Mouse (Mus musculus): Measurements from ENCODE around the gene Clybl. TPM values are rescaled to one million over a fixed set of nuclear protein-coding genes. Genes with fewer than 3 reads are reported as not detected.

Clybl gene
- polyA plus RNA-seq, 1 experiment from 2014 or later, result 28.8 TPM

- Histone ChIP-seq H3K4me2 (replicated peaks; ENCODE audit: low read depth) (no peak overlapping the region), H3K9ac (ENCODE audit: low read length) (no peak overlapping the region), H3K4me3 (ENCODE audit: low read depth, low read length) (no peak overlapping the region), H3K9me3 (ENCODE audit: control insufficient read depth, low read length) (no peaks in the 10 kb centered on the region), H3K27ac (replicated peaks) (no peak overlapping the region), H3K36me3 (ENCODE audit: control insufficient read depth, insufficient read depth, low read length) (no peaks in the 10 kb centered on the region), H3K27me3 (ENCODE audit: control insufficient read depth, insufficient read depth, low read length) (no peaks in the 10 kb centered on the region), H3K4me1 (replicated peaks; ENCODE audit: control insufficient read depth, insufficient read depth) (no peaks in the 10 kb centered on the region)
- TF ChIP-seq EP300 (optimal IDR thresholded peaks at IDR 0.05), result no peak
- TF ChIP-seq CTCF (IDR thresholded peaks at IDR 0.05; ENCODE audit: low read depth), result no peak
- 69% methylated on average over 22 of the region's 22 CpGs for WGBS
- no peak for ATAC-seq (ENCODE audit: low FRiP score, low TSS enrichment)
- no peak for DNase-seq (ENCODE audit: low spot score)
These were observed 45.4 kb downstream of the Clybl start for GRCm38 (mm10) chr14:122226666-122227453.

GRCm38 (mm10) chr14:122227454-122227951 lies 46.0 kb downstream of the Clybl start:
- ATAC-seq (ENCODE audit: low FRiP score, low TSS enrichment) (no peak), DNase-seq (ENCODE audit: low spot score) (no peak)
- H3K4me1 ChIP-seq (replicated peaks; ENCODE audit: control insufficient read depth, insufficient read depth), result no peaks in the 10 kb centered on the region
- H3K4me2 ChIP-seq (replicated peaks; ENCODE audit: low read depth), result no peak overlapping the region
- no peak overlapping the region for H3K27ac ChIP-seq (replicated peaks)
- no peak overlapping the region for H3K4me3 ChIP-seq (ENCODE audit: low read depth, low read length)
- H3K27me3 ChIP-seq (ENCODE audit: control insufficient read depth, insufficient read depth, low read length), result no peaks in the 10 kb centered on the region
- WGBS, result 54% methylated on average over 14 of the region's 14 CpGs
- H3K9ac ChIP-seq (ENCODE audit: low read length), result no peak overlapping the region
- H3K9me3 ChIP-seq (ENCODE audit: control insufficient read depth, low read length), result no peaks in the 10 kb centered on the region
- TF ChIP-seq EP300 (optimal IDR thresholded peaks at IDR 0.05), result no peak
- no peak for TF ChIP-seq CTCF (IDR thresholded peaks at IDR 0.05; ENCODE audit: low read depth)
- H3K36me3 ChIP-seq (ENCODE audit: control insufficient read depth, insufficient read depth, low read length), result no peaks in the 10 kb centered on the region

- Histone ChIP-seq H3K27ac (replicated peaks) (no peak overlapping the region), H3K9me3 (ENCODE audit: control insufficient read depth, low read length) (no peaks in the 10 kb centered on the region), H3K9ac (ENCODE audit: low read length) (no peak overlapping the region), H3K27me3 (ENCODE audit: control insufficient read depth, insufficient read depth, low read length) (no peaks in the 10 kb centered on the region), H3K4me3 (ENCODE audit: low read depth, low read length) (no peak overlapping the region), H3K4me1 (replicated peaks; ENCODE audit: control insufficient read depth, insufficient read depth) (no peaks in the 10 kb centered on the region), H3K36me3 (ENCODE audit: control insufficient read depth, insufficient read depth, low read length) (no peaks in the 10 kb centered on the region), H3K4me2 (replicated peaks; ENCODE audit: low read depth) (no peak overlapping the region)
- 48% methylated on average over 23 of the region's 23 CpGs for WGBS
- DNase-seq (ENCODE audit: low spot score) (no peak), ATAC-seq (ENCODE audit: low FRiP score, low TSS enrichment) (no peak)
- TF ChIP-seq EP300 (optimal IDR thresholded peaks at IDR 0.05), result no peak
- no peak for TF ChIP-seq CTCF (IDR thresholded peaks at IDR 0.05; ENCODE audit: low read depth)
These were observed 47.5 kb downstream of the Clybl start for GRCm38 (mm10) chr14:122228816-122229551.

- DNase-seq (ENCODE audit: low spot score) (no peak), ATAC-seq (ENCODE audit: low FRiP score, low TSS enrichment) (no peak)
- H3K4me1 ChIP-seq (replicated peaks; ENCODE audit: control insufficient read depth, insufficient read depth), result no peaks in the 10 kb centered on the region
- no peak for TF ChIP-seq EP300 (optimal IDR thresholded peaks at IDR 0.05)
- TF ChIP-seq CTCF (IDR thresholded peaks at IDR 0.05; ENCODE audit: low read depth), result no peak
- no peaks in the 10 kb centered on the region for H3K36me3 ChIP-seq (ENCODE audit: control insufficient read depth, insufficient read depth, low read length)
- no peak overlapping the region for H3K9ac ChIP-seq (ENCODE audit: low read length)
- H3K4me3 ChIP-seq (ENCODE audit: low read depth, low read length), result no peak overlapping the region
- H3K27ac ChIP-seq (replicated peaks), result no peak overlapping the region
- H3K9me3 ChIP-seq (ENCODE audit: control insufficient read depth, low read length), result no peaks in the 10 kb centered on the region
- H3K27me3 ChIP-seq (ENCODE audit: control insufficient read depth, insufficient read depth, low read length), result no peaks in the 10 kb centered on the region
- no peak overlapping the region for H3K4me2 ChIP-seq (replicated peaks; ENCODE audit: low read depth)
- 88% methylated on average over 5 of the region's 5 CpGs for WGBS
These were observed 48.5 kb downstream of the Clybl start for GRCm38 (mm10) chr14:122229988-122230387.

GRCm38 (mm10) chr14:122230621-122231025 lies 49.1 kb downstream of the Clybl start:
- TF ChIP-seq CTCF (IDR thresholded peaks at IDR 0.05; ENCODE audit: low read depth) (no peak), EP300 (optimal IDR thresholded peaks at IDR 0.05) (no peak)
- no peak for ATAC-seq (ENCODE audit: low FRiP score, low TSS enrichment)
- H3K9ac ChIP-seq (ENCODE audit: low read length), result no peak overlapping the region
- H3K4me3 ChIP-seq (ENCODE audit: low read depth, low read length), result no peak overlapping the region
- no peaks in the 10 kb centered on the region for H3K9me3 ChIP-seq (ENCODE audit: control insufficient read depth, low read length)
- no peaks in the 10 kb centered on the region for H3K27me3 ChIP-seq (ENCODE audit: control insufficient read depth, insufficient read depth, low read length)
- 57% methylated on average over 14 of the region's 14 CpGs for WGBS
- H3K27ac ChIP-seq (replicated peaks), result no peak overlapping the region
- H3K36me3 ChIP-seq (ENCODE audit: control insufficient read depth, insufficient read depth, low read length), result no peaks in the 10 kb centered on the region
- H3K4me1 ChIP-seq (replicated peaks; ENCODE audit: control insufficient read depth, insufficient read depth), result no peaks in the 10 kb centered on the region
- H3K4me2 ChIP-seq (replicated peaks; ENCODE audit: low read depth), result no peak overlapping the region
- DNase-seq (ENCODE audit: low spot score), result no peak

- H3K4me3 ChIP-seq (ENCODE audit: low read depth, low read length), result no peak overlapping the region
- 82% methylated on average over 10 of the region's 10 CpGs for WGBS
- ATAC-seq (ENCODE audit: low FRiP score, low TSS enrichment) (no peak), DNase-seq (ENCODE audit: low spot score) (no peak)
- H3K36me3 ChIP-seq (ENCODE audit: control insufficient read depth, insufficient read depth, low read length), result no peaks in the 10 kb centered on the region
- H3K27ac ChIP-seq (replicated peaks), result no peak overlapping the region
- H3K27me3 ChIP-seq (ENCODE audit: control insufficient read depth, insufficient read depth, low read length), result no peaks in the 10 kb centered on the region
- H3K4me2 ChIP-seq (replicated peaks; ENCODE audit: low read depth), result no peak overlapping the region
- TF ChIP-seq CTCF (IDR thresholded peaks at IDR 0.05; ENCODE audit: low read depth), result no peak
- TF ChIP-seq EP300 (optimal IDR thresholded peaks at IDR 0.05), result no peak
- no peaks in the 10 kb centered on the region for H3K4me1 ChIP-seq (replicated peaks; ENCODE audit: control insufficient read depth, insufficient read depth)
- no peaks in the 10 kb centered on the region for H3K9me3 ChIP-seq (ENCODE audit: control insufficient read depth, low read length)
- H3K9ac ChIP-seq (ENCODE audit: low read length), result no peak overlapping the region
These were observed 49.6 kb downstream of the Clybl start for GRCm38 (mm10) chr14:122231073-122231472.

All from stomach, postnatal 0 days (tissue).